Mouse (Mus musculus) skeletal muscle tissue, adult 2 months (tissue): ENCODE measurements around the gene Gramd1c.

Source experiments
- DNase-seq: peaks from one replicate; pipeline ENCODE4 v3.0.0-alpha.2; 2012; ENCODE audit warnings: low read depth, low spot score

Gramd1c gene

DNA sequence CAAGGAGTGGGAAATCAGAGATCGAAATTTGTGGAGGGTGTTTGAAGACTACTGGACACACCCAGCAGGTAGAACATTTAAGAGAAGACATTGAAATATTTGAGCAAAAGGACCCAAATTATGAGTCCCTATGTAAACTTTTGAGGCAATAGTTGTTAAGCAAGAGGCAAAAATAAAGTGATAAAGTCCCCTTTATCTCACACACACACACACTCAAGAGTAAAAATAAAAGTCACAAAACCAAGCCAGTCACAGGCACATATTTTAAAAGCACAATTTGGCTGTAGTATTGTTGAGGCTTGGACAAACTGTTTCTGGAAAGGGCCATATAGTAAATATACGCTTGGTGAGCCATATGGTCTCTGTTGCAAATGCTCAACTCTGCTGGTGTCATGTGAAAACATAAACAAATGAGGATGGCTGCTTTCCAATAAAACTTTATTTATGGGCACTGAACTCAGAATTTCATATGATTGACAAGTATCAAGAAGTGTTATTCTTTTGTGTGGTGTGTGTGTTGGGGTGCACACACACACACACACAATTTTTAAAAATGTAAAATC, 44.1 kb downstream of the Gramd1c start:
- no peak for DNase-seq

DNA sequence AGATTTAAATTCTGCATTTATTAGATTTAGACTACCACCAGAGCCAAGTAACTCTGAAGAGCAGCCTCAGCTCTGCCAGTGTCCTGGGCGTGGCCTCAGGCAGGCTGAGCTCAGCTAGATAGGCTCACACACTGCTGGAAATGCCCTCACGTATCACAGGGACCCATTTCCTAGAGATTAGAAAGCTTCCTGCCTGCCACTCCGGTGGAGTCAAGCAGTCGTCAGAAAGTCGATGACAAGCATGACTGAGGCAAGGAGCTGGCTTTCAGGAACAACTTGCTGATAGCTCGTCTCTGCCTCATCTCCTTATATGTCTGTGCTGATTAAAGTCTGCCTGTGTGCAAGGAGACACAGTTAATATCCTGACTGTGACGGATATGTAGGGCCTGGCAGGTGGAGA, 44.8 kb downstream of the Gramd1c start:
- DNase-seq: no peak

DNA sequence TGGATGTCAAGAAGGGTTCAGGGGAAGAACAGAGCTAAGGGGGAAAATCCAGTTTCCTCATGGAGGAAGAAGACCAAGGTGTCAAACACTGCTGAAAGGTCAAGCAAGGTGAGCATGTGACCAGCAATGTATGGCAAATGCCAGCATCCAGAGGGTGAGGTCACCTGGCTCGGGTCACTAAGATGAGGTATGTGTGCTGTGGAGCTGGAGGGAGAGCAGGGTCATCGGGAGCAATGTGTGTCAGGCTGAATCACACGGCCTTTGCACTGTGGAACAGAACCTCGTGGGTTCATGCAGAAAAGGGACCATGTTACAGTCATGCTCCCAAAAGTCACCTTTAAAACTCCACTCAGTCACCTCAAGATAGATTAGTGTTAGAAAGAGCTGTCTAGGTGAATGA, 45.4 kb downstream of the Gramd1c start:
- DNase-seq: no peak

DNA sequence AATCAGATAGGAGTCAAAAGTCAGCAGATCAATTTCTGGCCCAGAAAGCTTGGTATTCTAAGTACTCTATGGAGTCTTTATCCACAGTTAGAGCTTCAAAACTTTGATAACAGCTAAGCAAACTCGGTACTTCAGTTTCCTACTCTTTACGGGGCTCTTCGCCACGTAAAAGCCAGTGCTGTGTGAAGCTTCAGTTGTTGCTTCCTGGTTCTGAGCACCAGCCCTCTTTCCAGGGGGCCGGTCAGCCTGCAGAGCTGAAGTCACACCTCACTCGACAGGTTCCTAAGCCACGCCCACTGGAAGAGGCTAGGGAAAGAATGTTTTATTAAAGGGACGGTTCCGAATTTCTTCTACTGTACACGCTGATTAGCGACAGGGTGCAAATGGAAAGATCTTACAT, 47.0 kb downstream of the Gramd1c start:
- DNase-seq: no peak

DNA sequence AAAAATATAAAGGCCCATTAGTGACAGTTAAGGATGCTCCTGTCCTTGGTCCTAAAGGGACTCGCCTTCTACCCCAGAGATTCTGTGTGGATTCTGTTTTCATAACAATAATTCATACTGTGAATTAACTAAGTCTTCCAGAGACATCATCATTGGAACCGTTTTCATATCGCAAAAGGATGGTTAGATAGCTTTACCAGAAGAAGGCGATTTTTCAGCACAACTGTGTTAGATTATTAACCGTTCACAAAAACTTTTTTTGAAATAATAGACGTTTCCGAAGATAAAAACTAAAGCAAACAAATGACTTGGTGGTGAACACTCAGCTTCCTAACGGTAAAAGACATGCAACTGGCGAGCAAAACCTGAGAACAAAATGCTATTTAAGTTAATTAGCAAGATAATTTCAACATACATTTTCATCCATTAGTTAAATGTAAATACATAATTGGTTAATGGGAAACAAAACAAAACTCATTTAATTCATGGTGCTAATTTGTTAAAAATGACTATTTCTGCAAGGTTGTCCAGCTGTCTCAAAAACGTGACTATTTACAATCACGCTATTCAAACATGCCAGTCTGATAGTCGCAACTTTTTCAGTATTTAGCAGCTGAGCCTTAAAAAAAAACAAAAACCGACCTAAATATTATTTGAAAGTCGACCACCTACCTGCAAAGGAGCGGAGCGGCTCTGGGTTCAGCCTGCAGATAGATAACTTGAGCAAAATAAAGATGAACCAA, 47.6 kb downstream of the Gramd1c start:
- DNase-seq: no peak

DNA sequence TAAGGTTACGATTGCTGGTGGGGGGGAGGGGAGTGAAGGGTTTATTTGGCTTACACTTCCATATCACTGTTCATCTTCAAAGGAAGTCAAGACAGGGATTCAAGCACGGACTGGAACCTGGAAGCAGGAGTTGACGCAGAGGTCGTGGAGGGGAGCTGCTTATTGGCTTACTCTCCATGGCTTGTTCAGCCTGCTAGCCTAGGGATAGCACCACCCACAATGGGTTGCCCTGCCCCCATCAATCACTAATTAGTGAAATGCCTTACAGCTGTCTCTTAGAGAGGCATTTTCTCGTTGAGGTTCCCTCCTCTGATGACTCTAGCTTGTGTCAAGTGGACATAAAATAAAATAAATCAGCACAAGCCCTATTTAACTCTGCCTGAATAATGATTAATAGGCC, 52.1 kb downstream of the Gramd1c start:
- DNase-seq: no peak

DNA sequence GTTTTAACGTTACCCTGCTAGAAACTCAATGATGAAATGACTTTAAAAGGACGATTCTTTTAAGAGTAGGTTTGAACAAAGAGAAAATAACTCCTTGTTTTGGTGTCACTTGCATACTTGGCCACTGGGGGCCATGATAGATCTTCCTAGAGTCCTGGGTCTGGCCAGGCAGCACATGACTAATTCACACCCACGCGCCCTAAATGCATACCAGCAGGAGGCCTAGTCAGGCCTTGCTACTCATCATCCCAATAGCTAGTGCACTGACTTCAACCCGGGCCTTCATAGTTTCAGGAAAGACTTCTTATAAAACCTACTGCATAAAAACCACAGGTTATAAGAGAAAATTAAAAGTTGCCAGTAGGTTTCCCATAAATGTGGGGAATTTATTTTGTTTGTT, 61.1 kb downstream of the Gramd1c start:
- DNase-seq: no peak

DNA sequence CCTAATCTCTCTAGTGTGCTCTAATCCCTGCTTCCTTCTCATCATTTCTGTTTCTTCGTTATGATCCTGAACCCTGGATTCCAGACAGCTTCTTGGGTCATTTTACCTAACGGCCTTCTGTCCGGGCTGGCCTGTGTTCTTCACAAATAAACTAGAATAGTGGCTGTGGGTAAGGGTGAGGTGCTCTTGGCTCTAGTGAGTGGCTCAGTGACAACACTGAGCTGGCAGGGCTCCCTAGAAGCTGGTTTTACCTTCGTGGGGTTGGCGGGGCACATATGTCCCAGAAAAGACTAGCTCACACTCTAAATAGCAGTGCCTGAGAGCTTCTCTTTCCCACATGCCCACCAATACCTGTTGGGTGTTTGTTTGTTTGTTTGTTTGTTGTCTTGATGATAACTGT, 63.6 kb downstream of the Gramd1c start:
- DNase-seq: no peak

DNA sequence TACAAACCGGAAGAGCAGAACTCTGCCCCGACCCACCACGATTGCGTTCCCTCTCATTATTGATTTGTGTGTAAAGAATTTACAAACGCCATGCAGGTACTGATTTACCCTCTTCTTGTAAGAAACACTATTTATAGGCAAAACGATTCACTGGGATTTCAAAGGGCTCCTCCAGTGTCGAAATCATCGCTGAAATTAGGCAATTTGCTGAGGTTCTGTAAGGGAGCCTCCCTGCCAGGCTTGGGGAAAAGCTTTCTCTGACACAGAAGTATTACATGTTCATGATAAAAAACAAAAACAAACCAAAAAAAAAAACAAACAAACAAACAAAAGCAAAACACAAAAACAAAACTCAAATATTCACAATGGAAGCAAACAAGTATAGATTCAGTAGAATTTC, 64.0 kb downstream of the Gramd1c start:
- no peak for DNase-seq

DNA sequence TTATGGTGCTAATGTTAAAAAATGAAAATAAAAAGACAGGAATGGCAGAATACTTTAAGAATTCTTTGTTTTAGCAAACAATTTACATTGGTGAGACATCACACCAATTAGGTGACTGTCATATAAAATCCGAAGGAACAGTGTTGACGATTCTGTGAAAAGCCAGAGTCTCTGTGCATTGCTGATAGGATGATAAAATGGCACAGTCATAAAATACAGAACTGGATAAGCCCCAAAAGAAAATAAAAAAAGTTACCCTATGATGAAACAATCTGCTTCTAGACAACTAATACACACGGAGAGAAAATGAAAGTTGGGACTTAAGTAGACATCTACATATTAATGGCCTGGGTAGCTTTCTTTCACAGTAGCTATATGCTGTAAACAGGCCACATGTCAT, 68.5 kb downstream of the Gramd1c start:
- DNase-seq: no peak

DNA sequence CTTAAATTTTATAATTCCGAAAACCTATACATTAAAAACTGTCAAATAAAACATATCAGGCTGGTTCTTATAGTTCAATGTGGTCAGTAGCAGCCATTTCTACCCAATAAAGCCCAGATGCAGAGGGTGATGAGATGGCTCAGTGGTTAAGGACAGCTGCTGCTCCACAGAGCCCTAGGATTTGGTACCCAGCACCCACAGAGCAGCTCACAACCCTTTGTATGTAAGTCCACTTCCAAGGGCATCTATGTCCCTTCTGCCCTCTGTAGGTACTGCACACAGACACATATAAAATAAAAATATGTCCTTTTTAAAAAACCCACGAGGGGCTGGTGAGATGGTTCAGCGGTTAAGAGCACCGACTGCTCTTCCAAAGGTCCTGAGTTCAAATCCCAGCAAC, 76.8 kb downstream of the Gramd1c start:
- DNase-seq: no peak

DNA sequence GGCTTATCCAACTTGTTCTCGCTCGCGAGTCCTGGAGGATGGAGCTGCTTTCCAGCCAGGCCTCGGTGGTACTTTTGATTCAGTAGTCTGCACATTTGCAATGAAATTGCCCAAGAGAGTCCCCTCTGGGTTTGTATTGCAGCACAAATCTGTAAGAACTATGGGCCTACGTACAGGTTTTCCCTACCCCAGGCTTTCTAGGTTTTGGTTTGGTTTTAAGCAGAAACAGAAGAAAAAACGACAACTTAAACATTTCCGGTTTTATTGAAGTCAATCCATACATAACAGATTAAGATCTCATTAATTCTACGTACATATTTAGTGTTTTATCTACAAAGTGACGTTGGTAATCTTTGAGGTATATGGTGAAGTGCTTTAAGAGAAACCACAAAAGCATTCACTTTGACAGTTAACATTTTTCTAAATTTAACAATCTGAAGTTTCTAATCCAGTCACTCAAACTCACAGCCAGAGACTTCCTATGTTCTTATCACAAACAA, 83.0 kb downstream of the Gramd1c start:
- no peak for DNase-seq

DNA sequence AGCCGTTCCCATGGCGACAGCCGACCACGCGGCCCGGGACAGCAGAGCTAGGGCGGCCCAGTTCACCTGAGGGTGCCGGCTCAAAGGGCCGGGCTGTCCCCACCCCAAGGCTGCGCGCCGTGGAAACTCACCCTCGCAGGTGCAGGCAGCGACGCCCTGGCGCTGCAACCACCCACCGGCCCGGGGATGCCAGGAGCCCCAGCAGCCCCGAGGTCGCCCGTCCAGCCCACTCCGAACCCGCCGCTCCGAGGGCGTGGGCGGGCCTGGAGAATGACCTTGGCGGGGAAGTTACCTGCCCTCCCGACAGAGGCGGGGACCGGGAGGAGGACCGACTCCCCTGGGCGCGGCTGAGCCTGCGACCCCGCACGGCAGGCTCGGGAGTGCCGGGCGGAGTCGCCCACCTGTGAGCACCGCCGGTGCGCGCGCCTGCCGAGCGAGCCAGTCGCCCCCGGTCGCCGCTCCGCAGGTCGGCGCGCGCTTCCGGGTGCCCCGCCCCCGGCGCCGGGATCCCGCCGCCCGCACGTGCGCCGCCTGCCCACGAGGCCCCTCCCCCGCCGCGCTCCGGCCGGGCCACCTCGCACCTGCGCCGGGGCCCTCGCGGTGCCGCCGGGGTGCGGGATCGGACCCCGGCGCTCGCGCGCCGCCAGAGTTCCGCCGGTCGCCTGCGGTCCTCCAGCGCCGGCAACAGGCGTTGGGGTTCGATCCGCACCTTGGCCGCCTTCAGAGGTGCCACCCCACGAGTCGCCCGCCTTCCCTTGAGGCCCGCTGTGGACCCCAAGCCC, 83.6 kb downstream of the Gramd1c start, which contains the start of gene Zdhhc23:
Zdhhc23 (minus strand) TSS at position 464 of the 782 bp plus-strand sequence.
- DNase-seq: no peak

DNA sequence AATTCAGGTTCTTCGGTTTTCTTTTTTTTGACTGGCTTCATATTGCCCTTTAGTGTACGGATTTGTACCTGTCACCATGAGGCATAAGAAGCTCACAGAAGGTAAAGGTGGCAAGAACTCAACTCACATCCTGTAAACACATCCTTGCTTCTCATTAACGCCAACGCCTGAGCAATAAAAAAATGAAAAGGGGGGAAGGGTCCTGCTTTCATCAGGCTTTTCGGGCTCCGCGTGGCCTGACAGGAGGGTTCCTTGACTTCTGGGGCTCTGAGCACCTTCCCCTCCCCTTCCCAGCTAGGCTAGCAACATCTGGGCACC, 84.2 kb downstream of the Gramd1c start:
- DNase-seq: no peak

DNA sequence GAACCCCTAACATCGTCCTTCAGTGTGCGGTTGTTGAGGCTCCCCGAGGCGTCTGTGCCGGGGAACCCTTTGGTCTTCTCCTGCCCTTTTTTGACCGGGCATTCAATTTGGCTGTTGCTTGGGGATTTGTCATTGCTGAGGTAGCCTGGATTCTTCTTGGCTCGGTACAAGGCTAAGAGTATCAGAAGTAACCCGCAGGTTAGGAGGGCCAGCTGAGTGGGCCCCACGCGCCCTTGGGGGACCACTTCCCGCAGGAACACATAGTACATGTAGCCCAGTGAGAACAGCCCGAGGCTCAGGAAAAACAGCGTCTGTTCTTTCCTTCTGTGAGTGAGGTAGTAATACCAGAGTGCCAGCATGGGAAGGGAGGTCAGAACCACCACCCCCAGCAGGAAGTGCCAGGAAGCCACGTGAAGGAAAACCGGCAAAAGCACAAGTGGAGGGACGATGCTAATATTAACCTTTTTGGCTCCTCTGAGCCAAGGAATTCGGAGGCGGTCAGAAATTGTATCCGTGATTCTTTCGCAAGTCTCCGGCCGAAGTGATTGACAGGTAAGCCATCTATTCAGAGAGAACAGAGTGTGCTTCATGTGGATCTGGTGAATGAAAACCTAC, 89.4 kb downstream of the Gramd1c start:
- peak; percentile 16 for DNase-seq

DNA sequence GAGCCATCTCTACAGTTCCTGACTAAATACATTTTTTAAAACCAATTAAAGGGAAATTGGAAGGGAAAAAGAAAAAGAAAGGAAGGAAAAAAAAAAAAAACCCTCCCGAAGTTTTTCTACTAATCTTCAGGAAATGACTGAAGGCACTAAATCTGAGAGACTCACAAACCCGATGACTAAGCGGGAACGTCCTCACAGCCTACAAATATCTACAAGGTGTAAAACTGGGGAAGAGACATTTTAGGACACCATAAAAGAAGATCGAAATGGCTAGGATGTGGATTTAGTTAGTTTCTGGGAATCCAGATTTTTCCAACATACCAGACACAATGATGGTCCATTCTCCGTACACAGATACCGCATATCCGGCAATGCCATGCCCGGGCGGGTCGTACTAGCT, 90.0 kb downstream of the Gramd1c start:
- no peak for DNase-seq

DNA sequence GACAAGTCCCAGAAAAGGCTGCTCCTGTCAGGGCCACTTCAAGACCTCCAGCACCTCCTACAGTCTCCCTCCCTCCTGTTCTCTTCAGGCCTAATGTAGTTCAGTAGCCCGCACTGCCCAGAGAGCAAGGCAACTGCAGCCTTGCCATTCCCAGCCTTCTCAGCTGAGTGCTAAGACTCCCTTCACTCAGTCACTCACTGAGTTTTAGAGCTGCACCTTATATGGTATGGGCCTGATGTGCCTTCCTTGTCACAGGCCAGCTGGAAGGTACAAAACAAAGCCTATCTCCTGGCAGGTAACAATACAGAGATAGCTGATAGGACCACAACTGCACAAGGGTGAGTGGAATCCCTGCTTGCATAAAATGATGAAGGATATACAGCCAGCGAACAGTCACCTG, 90.8 kb downstream of the Gramd1c start:
- no peak for DNase-seq

DNA sequence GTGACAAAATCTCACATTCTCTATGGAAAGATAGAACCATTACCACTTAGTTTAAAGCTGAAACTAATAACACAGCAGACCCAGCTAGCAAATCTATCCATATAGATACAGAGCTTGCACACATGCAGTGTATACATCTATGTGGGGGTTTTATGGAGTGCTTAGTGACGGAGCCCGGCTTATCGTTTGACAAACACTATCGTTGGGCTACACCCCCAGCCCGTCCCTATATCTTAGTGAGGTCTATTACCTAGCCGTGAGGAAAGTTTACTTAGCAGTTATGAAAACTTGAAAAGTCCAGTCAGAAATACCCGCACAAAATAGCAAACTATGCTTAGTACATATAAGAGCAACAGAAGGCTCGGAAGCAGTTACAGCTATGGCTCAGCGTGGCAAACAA, 91.4 kb downstream of the Gramd1c start:
- DNase-seq: no peak

DNA sequence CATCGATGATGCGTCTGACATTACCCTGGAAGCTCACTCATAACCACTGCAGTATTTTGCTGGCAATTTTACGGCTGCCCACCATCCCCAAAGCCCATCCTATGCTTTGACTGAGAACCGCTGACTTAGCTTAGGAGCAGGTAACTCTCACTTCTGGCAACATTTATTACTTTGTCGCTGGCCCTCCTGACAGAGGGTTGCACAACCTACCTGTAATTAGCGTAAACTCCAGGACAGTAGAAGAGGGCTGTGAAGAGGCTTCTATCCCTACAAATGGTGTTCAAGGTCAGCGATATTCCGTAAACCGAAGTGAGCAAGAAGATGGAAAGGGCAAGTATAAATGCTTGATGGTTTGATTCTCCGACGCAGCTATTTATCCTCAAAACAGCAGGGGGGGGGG, 92.0 kb downstream of the Gramd1c start:
- DNase-seq: no peak

DNA sequence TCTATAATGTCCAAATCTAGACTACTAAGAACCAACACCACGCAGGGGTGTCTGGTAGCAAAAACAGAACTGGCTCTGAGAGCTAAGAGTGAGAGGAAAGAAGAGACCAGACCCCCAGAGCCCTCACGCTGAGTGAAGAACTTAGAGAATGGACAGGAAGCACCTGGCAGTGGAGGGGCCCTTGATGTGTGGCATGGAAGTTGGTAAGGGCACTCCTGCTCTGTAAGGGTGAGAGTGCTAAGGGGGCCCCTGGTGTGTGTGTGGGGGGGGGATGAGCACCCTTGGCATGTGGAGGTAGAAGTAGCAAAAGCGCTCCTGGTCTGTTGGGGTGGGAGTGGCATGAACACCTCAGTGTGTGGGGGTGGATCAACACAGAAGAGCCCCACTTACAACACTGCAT, 92.7 kb downstream of the Gramd1c start:
- no peak for DNase-seq

DNA sequence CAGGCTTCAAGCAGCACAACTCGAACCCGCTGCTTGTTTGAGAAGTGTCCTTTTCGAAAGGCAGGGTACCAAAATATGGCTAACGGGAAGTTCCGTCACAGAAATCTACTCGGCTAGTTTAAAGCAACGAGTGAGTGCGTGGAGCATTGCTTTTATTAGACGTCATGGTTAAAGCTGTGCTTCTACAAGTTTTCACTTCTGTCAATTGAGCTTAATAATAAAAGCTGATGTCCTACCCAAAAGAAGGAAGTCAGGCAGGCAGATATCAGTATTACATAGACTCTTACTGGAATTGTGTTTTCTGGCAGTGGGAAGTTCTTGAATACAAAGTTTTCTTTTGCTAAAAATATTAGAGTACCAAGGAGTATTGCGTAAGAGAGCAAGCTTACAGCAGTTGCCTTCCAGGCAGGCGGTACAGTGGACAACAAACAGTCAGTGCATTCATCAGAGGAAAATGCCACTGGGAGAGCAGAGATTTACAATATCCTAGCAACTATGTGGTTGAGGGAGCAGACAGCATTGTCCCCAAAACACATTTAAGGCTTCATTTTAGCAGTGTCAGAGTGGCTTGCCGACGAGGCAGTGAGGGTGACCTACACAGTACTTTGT, 97.3 kb downstream of the Gramd1c start:
- peak; percentile 20 for DNase-seq

DNA sequence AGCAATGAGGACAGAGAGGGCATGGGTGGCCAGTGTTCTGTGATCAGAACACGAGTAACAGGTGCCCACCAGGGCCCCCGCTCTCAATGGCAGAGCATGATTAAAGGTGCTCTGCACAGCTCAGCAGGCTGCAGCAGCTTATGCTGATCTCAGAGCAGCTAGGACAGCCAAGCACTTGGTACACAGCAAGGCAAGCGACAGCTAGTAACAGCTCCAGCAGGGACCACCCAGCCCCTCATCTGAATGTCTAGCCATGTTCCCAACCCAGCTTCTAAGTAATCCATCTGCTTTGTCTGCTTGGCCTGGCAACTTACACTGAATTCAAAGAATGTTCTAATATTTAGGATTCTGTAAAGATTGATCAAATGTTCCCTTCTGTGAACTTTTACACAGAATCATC, 99.4 kb downstream of the Gramd1c start:
- DNase-seq: no peak
